Mouse (Mus musculus): ENCODE measurements around the gene Iqca.

The Iqca gene

DNA sequence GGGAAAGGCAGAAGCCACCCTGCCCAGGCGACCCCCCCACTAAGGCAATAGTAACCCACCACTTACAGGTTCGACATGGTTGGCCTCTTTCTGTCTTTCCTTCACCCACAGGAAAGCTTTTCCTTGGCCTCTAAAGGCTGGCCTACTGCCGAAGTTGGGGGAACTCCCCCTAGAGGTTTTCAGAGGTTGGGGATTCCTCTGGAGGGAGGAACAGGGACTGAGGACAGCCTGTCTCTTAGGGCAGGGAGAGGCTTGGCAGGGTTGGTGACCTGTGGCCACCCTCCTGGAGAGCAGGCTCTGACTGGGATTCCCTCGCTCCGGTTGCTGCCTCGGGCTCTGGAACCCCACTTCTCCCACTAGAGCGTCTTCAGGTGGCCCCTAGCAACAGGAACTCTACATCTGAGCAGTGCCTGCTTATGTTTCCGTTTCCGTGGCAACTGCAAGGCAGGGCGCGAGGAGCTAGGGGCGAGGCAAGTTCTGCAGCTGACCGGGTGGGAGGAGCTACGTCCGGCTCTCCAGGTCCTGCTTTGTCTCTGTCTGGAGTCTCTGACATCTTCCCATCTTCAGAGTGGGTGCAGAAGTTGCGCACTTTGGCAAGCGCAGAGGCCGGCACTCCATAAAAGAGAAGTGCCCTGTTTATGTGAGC, at the start of gene Iqca:
Gene Iqca (minus strand): TSS at position 303 of the 646 bp plus-strand sequence.
- in situ Hi-C loops (cut with MseI, MboI): no loop called here

DNA sequence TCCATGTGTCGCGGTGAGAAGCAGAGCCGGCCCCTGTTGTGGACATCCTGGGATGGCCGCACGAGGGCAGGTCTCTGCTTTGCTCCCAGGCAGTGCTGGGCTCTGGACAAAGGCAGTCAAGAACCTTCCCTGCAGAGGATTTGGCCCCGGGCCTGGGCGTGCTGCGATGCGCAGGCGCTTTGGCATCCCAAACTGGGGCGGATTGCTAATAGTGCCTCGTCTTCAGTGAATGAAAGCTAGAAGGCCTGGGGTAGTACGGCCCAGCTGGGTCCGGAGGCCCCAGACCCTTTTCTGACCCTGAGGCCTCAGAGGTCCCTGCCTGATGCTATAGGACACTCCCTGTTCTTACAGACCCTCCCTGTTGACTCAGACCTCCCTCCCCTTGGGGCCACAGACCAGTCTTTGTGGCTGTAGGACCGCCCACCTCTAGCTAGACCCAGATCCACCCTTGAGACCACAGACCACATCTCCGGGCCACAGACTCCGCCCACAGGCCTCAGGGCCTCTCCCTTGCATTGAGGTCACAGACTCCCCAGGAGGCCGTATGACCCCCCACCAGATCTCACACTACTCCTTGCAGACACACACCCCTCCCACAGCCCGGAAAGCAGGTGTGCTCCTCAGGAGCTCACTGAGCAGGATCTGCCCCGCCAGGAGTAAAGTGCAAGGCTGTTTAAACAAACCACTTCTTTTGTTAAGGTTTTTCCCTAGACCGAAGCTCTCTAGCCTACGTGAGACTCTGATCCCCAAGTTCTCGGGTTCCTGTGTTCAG, 49.2 kb upstream of the Iqca start:
- in situ Hi-C loops (cut with MseI, MboI): loop anchor here (10.0 kb wide), 1 partner anchor 392 kb away; no protein-coding TSS in a partner anchor

DNA sequence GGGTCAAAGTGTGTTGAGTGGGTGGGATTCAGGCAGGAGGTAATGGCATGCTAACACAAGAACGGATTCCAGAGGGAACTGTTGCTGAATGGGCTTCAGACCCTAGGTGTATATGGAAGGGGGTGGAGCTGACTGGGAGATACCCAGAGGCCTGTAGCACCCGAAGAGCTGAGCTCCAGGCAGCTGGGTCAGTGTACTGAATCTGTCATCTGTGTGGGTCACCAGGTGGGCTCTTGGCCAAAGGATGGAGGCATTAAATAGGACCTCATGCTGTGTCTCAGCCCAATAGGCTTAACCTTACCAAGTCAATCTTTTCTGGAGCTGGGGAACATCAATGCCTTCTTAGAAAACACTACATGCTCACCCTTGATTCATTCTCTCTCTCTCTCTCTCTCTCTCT, 48.5 kb upstream of the Iqca start:
- in situ Hi-C loops (cut with MseI, MboI): loop anchor here (10.0 kb wide), 1 partner anchor 393 kb away; no protein-coding TSS in a partner anchor

GRCm38 (mm10) chr1:90201246-90201645, 48.0 kb upstream of the Iqca start:
- in situ Hi-C loops (cut with MseI, MboI): loop anchor here (10.0 kb wide), 1 partner anchor 394 kb away; no protein-coding TSS in a partner anchor

GRCm38 (mm10) chr1:90189046-90189445, 35.8 kb upstream of the Iqca start:
- in situ Hi-C loops (cut with MseI, MboI): no loop called here

DNA sequence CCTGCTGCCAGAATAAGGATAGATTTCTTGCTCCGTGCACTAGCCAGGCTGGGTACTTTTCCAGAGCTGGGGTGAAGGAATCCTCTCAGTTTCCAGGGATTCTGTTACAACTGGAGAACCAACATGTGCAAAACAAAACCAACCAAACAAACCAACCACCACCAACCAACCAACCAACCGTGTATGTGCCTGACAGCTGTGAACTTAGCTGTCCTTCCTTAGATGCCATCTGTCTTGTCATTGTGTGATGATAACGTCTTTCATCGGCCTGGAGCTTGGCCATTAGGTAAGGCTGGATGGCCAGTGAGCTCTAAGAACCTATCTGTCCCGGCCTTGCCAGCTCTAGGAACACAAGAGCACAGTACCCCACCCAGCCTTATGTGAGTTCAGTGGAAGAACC, 33.7 kb upstream of the Iqca start:
- in situ Hi-C loops (cut with MseI, MboI): no loop called here

DNA sequence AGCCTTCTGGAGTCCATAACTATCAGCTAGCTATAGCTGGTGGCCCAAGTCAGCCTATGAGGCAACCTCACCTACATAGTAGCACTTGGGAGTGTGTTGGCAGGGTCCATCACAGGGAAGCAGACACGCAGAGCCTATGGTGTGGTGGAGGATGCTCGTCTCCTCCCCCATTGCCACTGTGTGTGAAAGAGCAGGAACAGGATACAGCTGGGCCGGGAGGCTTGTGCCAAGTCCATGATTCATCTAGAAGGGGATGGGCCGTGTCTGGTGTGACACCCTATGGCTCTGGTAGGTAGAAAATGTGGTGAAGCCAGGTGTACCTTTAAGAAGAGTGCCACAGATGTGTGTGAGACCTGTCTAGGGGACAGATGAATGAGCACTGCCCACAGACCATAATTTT, 33.0 kb upstream of the Iqca start:
- in situ Hi-C loops (cut with MseI, MboI): no loop called here

DNA sequence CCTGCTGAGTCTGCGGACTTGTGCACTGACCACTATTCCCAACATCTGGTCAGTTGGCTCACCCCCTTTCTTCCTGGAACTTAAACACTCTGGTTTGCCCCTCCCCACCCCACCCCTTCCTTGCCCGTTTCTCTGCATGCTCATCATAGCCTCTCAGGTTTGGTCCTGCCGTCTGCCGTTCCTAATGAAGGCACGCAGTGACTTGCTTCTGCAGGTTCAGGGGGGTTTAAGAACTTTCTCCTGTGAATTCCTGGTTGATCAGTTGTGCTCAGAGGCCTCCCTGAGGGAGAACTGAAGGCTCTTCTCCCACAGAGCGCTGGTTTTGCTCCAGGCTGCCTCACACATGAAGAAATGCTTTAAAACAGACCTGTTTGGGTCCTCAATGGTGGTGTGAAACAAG, 30.4 kb upstream of the Iqca start:
- in situ Hi-C loops (cut with MseI, MboI): no loop called here

- in situ Hi-C loops (cut with MseI, MboI): no loop called here
These were observed 29.3 kb upstream of the Iqca start for GRCm38 (mm10) chr1:90182521-90182920.

- in situ Hi-C loops (cut with MseI, MboI): no loop called here
These were observed 27.9 kb upstream of the Iqca start for GRCm38 (mm10) chr1:90180966-90181699.

GRCm38 (mm10) chr1:90180479-90180878, 27.3 kb upstream of the Iqca start:
- in situ Hi-C loops (cut with MseI, MboI): no loop called here

DNA sequence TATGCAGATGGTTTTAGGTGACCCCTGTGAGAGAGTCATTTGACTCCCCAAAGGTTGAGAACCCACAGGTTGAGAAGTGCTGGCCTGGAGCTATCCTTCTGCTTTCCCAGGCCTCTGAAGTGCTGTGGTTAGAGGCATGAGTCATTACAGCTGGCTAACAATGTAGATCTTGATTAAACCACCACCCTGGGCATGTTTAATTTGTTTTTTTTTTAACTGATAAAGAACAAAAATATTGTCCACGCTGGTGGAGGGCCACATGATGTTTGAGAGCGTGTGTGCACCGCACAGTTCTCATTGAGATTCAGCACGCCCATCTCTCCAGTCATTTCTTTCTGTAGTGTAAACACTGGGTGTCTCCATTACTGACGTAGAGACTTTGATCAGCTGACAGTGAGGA, 24.8 kb upstream of the Iqca start:
- in situ Hi-C loops (cut with MseI, MboI): no loop called here

- in situ Hi-C loops (cut with MseI, MboI): no loop called here
These were observed 24.4 kb upstream of the Iqca start for GRCm38 (mm10) chr1:90177565-90177964.

DNA sequence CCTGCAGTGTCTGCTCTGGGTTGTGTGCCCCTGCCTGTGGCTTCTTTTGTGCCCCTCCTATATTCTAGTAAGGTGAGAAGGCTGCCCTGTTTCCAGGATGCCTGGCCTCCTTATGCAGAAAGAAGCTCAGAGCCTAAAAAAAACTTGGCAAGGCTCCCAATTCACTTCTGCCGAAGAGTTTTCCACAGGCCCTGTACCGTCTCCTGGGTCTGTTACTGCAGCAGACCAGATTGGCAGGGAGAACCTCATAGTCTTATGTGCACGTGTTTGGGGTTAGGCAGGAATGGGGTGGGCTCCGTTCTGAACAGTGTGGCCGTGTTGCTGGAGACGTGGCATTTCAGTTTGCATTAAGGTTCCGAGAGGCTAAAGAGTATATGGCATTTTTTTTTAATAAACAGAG, 23.0 kb upstream of the Iqca start:
- in situ Hi-C loops (cut with MseI, MboI): no loop called here

DNA sequence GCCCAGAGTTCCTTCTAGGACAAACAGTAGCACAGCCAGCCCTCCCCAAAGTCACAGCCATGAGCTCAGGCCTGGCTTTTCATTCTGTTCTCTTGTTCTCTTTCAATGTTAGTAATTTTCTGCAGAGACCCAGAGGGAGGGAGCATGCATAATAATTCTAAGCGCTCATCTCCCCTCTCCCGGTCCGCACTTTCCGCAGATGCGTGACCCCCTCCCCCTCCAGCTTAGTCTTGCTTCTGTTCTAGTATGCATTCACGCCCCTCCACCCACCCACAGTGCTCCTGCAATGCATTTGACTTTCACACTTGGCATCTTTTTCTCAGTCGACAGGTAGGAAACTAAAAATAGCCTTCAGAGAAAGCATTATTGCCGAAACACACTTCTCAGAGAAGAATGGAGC, 21.1 kb upstream of the Iqca start:
- in situ Hi-C loops (cut with MseI, MboI): no loop called here

GRCm38 (mm10) chr1:90164319-90164718, 11.1 kb upstream of the Iqca start:
- in situ Hi-C loops (cut with MseI, MboI): no loop called here

DNA sequence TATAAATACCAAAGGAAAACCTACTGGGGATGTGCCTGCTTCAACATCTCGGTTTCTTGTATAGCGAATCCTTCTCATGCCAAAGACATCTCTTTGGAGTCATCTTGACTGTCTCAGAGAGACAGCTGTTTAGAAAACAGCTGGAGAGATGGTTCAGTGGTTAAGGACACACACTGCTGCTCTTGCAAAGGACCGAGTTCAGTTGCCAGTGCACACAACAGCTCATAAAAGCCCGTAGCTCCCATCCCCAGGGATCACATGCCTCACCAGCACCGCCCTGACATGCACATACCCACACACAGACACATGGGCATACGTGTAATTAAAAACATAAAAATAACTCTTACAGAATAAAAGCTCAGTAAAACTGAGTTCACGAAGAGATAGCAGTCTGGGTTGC, 10.0 kb upstream of the Iqca start:
- in situ Hi-C loops (cut with MseI, MboI): no loop called here

- in situ Hi-C loops (cut with MseI, MboI): no loop called here
These were observed 9.2 kb upstream of the Iqca start for GRCm38 (mm10) chr1:90162379-90162857.

- in situ Hi-C loops (cut with MseI, MboI): no loop called here
These were observed 8.4 kb upstream of the Iqca start for GRCm38 (mm10) chr1:90161623-90162022.

DNA sequence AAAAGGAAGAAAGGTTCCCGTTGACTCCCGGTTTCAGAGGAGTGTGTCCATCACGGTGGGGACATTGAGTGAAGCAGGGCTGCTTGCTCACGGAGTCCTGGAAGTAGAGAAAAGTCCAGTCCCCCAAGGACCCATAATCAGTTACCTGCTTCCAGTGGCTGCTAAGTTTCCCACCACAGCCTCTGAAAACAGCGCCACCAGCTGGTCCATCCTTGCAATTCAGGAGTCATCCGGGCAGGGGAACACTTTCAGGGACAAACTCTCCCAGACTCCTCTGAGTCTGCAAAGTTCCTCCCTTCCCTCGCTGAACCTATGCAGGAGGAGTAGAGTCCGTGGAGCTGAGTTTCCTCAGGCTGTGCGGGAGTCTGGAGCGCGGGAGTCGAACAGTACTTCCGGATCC, 6.7 kb upstream of the Iqca start:
- in situ Hi-C loops (cut with MseI, MboI): no loop called here

DNA sequence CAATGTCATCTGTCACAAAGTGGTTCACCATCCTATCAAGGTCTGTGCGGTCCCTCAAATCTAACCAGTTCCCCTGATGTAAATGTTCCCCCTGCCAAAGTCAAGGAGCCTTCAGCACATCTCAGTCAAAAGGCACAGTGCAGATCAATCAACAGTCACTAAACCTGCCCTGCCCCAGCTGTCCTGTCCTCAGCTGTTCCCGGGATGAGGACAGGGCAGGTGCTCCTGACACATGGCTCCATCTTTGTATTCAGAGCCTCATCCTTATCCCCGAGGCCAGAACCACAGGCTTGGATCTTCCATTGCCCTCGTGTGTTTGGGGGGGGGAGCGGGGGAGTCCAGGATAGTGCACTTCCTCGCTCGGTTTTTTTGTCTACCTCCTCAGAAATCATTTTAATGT, 3.4 kb upstream of the Iqca start:
- in situ Hi-C loops (cut with MseI, MboI): no loop called here

DNA sequence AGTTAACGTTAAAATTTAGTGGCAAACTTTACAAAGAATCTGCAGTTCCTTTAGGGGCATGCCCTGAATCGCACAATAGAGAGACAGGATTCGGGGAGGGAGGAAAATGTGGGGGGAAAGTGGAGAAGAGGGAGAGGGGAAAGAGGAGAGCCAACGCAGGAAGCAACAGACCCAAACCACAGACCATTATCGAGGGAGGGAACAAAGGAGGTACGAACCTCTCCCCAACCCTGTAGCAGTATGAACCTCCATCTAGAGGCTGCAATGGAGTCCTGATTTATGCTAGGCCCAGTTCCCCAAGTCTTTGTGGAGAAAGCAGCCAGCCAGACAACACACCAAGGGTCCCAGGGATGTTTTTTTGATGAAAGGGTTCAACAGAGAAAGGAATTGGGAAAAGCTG, 586 bp upstream of the Iqca start:
- in situ Hi-C loops (cut with MseI, MboI): no loop called here
